Mouse (Mus musculus): ENCODE measurements at regions not wholly inside any gene's neighbourhood (a gene's known extent, or its start where the extent isn't known, plus 50 kb on each side); places are given as distances from the start of the nearest gene placed in this dataset.
"Not testable (repeated sequence)": the region's sequence is repeated elsewhere in the genome, so short reads cannot be mapped to it uniquely, and the experiment has no call there.

GRCm38 (mm10) chr2:97706651-97707050 is 955.4 kb upstream of the Gm10801 start:
- H3K4me1 ChIP-seq (ENCODE audit: insufficient read depth, low read length): no peaks in the 10 kb centered on the region
- WGBS: 84% methylated on average over 5 of the region's 5 CpGs
- no peaks in the 10 kb centered on the region for H3K9me3 ChIP-seq (ENCODE audit: low read length)
- DNase-seq (ENCODE audit: low spot score) (no peak), ATAC-seq (no peak)
- H3K9ac ChIP-seq (replicated peaks; ENCODE audit: low read length): no peak overlapping the region
- no peak overlapping the region for H3K27ac ChIP-seq
- H3K4me3 ChIP-seq (ENCODE audit: low read length): no peak overlapping the region
- no peak overlapping the region for H3K4me2 ChIP-seq (ENCODE audit: low read depth, low read length)
- H3K27me3 ChIP-seq (ENCODE audit: insufficient read depth, low read length): no peaks in the 10 kb centered on the region
- H3K36me3 ChIP-seq (ENCODE audit: insufficient read depth, low read length): no peaks in the 10 kb centered on the region
- no peak for TF ChIP-seq CTCF (IDR thresholded peaks at IDR 0.05; ENCODE audit: low read depth)

DNA sequence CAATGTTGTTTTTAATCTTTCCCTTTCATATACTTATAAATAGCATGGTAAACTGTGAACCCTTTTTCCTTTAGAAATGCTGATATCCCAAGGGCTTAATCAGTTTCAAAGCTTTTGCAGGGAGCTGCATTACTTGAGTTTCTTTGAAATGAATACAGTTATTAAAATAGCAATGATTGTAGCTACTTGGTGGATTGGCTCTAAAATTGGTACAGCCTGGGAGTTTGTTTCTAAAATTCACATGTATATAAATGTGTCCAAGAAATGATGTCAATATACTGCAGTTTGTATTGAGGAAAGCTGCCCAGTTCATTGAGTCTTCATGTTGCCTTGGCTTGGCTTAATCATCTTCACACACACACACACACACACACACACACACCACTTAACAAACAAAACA is 954.8 kb upstream of the Gm10801 start:
- no peak for TF ChIP-seq CTCF (IDR thresholded peaks at IDR 0.05; ENCODE audit: low read depth)
- Histone ChIP-seq H3K27me3 (ENCODE audit: insufficient read depth, low read length) (no peaks in the 10 kb centered on the region), H3K27ac (no peak overlapping the region), H3K9ac (replicated peaks; ENCODE audit: low read length) (no peak overlapping the region), H3K4me2 (ENCODE audit: low read depth, low read length) (no peak overlapping the region), H3K9me3 (ENCODE audit: low read length) (no peaks in the 10 kb centered on the region), H3K36me3 (ENCODE audit: insufficient read depth, low read length) (no peaks in the 10 kb centered on the region), H3K4me1 (ENCODE audit: insufficient read depth, low read length) (no peaks in the 10 kb centered on the region), H3K4me3 (ENCODE audit: low read length) (no peak overlapping the region)
- ATAC-seq (no peak), DNase-seq (ENCODE audit: low spot score) (no peak)

DNA sequence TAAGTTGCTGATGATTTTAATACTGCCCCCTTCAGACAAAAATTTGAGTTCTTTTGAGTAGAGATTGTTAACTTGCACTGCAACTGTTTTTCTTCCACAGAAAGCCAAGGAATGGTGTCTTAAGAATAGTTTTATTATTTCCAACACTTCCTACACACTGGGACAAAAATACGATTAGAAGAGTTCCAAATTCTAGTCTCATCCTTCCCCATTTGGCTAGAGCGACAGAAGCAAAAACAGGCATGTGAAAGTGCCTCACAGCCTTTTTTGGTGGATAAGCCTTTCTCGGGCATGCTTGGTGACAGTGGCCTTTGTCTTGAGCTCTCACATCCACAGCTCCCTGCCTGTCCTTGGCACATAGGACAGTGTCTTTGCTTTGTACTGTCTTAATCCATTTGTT is 954.3 kb upstream of the Gm10801 start:
- ATAC-seq: no peak
- TF ChIP-seq CTCF (IDR thresholded peaks at IDR 0.05; ENCODE audit: low read depth): no peak

GRCm38 (mm10) chr2:97725166-97725565 is 936.9 kb upstream of the Gm10801 start:
- ATAC-seq: no peak
- H3K27me3 ChIP-seq (ENCODE audit: insufficient read depth, low read length): no peaks in the 10 kb centered on the region
- no peaks in the 10 kb centered on the region for H3K9me3 ChIP-seq (ENCODE audit: low read length)
- no peak overlapping the region for H3K9ac ChIP-seq (replicated peaks; ENCODE audit: low read length)
- no peak overlapping the region for H3K4me2 ChIP-seq (ENCODE audit: low read depth, low read length)
- no peak overlapping the region for H3K4me3 ChIP-seq (ENCODE audit: low read length)
- H3K27ac ChIP-seq: no peak overlapping the region
- 36% methylated on average over 2 of the region's 2 CpGs for WGBS
- DNase-seq (ENCODE audit: low spot score): peak; percentile 2
- H3K4me1 ChIP-seq (ENCODE audit: insufficient read depth, low read length): no peaks in the 10 kb centered on the region
- H3K36me3 ChIP-seq (ENCODE audit: insufficient read depth, low read length): no peaks in the 10 kb centered on the region
- no peak for TF ChIP-seq CTCF (IDR thresholded peaks at IDR 0.05; ENCODE audit: low read depth)

More for the DNA sequence above, 954.3 kb upstream of the Gm10801 start:
- Histone ChIP-seq H3K4me3 (ENCODE audit: low read length) (no peak overlapping the region), H3K27me3 (ENCODE audit: insufficient read depth, low read length) (no peaks in the 10 kb centered on the region), H3K4me1 (ENCODE audit: insufficient read depth, low read length) (no peaks in the 10 kb centered on the region), H3K27ac (no peak overlapping the region), H3K9ac (replicated peaks; ENCODE audit: low read length) (no peak overlapping the region), H3K9me3 (ENCODE audit: low read length) (no peaks in the 10 kb centered on the region), H3K36me3 (ENCODE audit: insufficient read depth, low read length) (no peaks in the 10 kb centered on the region), H3K4me2 (ENCODE audit: low read depth, low read length) (no peak overlapping the region)
- no peak for DNase-seq (ENCODE audit: low spot score)
- 62% methylated on average over 3 of the region's 3 CpGs for WGBS

DNA sequence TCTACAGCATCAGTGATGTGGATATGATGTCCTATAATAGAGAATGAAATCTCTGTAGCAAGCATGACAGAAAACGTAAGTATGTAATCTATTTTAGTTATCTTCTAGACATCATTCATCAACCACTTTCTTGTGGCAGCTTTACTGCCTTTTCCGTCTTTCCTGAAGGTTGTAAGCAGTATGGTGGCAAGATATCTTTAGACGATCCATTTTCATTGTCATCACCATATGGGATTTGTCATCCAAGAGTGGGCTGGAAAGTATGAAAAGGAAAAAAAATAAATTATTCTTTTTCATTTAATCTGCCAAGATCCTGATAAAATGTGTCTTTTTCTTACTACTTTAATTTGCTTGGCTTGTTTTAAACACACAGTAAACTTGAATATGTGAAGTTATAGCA is 893.2 kb upstream of the Gm10801 start:
- no peak for DNase-seq (ENCODE audit: low spot score)
- WGBS: 89% methylated on average over 3 of the region's 3 CpGs
- no peak for ATAC-seq

GRCm38 (mm10) chr2:97777929-97778328 is 884.1 kb upstream of the Gm10801 start:
- Histone ChIP-seq H3K4me2 (ENCODE audit: low read depth, low read length) (no peak overlapping the region), H3K27me3 (ENCODE audit: insufficient read depth, low read length) (no peaks in the 10 kb centered on the region), H3K4me3 (ENCODE audit: low read length) (no peak overlapping the region), H3K9me3 (ENCODE audit: low read length) (no peaks in the 10 kb centered on the region), H3K4me1 (ENCODE audit: insufficient read depth, low read length) (no peaks in the 10 kb centered on the region), H3K27ac (no peak overlapping the region), H3K9ac (replicated peaks; ENCODE audit: low read length) (no peak overlapping the region), H3K36me3 (ENCODE audit: insufficient read depth, low read length) (no peaks in the 10 kb centered on the region)
- ATAC-seq (no peak), DNase-seq (ENCODE audit: low spot score) (no peak)
- WGBS: 81% methylated on average over 3 of the region's 3 CpGs
- TF ChIP-seq CTCF (IDR thresholded peaks at IDR 0.05; ENCODE audit: low read depth): no peak

More for the DNA sequence above, 893.2 kb upstream of the Gm10801 start:
- H3K9me3 ChIP-seq (ENCODE audit: low read length): no peaks in the 10 kb centered on the region
- no peaks in the 10 kb centered on the region for H3K27me3 ChIP-seq (ENCODE audit: insufficient read depth, low read length)
- no peak for TF ChIP-seq CTCF (IDR thresholded peaks at IDR 0.05; ENCODE audit: low read depth)
- H3K36me3 ChIP-seq (ENCODE audit: insufficient read depth, low read length): no peaks in the 10 kb centered on the region
- H3K4me3 ChIP-seq (ENCODE audit: low read length): no peak overlapping the region
- no peaks in the 10 kb centered on the region for H3K4me1 ChIP-seq (ENCODE audit: insufficient read depth, low read length)
- no peak overlapping the region for H3K9ac ChIP-seq (replicated peaks; ENCODE audit: low read length)
- H3K4me2 ChIP-seq (ENCODE audit: low read depth, low read length): no peak overlapping the region
- no peak overlapping the region for H3K27ac ChIP-seq

DNA sequence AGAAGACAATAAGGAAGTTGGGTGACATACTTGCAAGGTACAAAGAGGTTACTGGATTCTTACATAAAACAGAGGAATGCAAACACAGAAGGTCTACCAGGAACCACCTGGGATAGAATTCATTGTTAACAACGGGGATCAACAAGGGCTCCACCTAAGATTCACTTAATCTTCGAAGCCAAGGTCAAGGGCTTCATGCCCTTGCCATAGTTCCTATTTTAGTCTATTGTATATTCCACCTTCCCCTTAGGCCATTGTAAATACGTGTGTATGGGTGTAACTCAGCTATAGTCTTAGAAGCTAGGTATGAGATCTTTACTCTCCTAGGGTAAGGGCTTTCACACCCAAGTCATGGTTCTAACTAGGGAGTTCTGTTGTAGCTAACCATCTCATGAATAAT is 882.0 kb upstream of the Gm10801 start:
- H3K4me2 ChIP-seq (ENCODE audit: low read depth, low read length); H3K36me3 ChIP-seq (ENCODE audit: insufficient read depth, low read length); H3K4me3 ChIP-seq (ENCODE audit: low read length); ATAC-seq; H3K27me3 ChIP-seq (ENCODE audit: insufficient read depth, low read length); H3K27ac ChIP-seq; H3K4me1 ChIP-seq (ENCODE audit: insufficient read depth, low read length); H3K9ac ChIP-seq (replicated peaks; ENCODE audit: low read length); DNase-seq (ENCODE audit: low spot score); H3K9me3 ChIP-seq (ENCODE audit: low read length): not testable (repeated sequence)
- WGBS: 85% methylated on average over 3 of the region's 3 CpGs
